Mouse (Mus musculus) right cerebral cortex, postnatal 25 days (tissue): ENCODE results near the gene Slc24a4.

Experiments
- DNase-seq: peaks from one replicate; pipeline ENCODE4 v3.0.0; 2022

Gene Slc24a4

GRCm38 (mm10) chr12:102311454-102311853 lies 182.9 kb downstream of the Slc24a4 start:
- DNase-seq = no peak
